Mouse (Mus musculus): ENCODE measurements around the gene Lrpprc.

- TF ChIP-seq POLR2A (IDR thresholded peaks at IDR 0.05; ENCODE audit: borderline replicate concordance, insufficient read depth, low read length), result no peak
- TF ChIP-seq CTCF (IDR thresholded peaks at IDR 0.05; ENCODE audit: borderline replicate concordance, insufficient read depth, low read depth, low read length), result no peak
Observed at GRCm38 (mm10) chr17:84790043-84790442, 546 bp downstream of the Lrpprc start.

All from cerebellum, adult 2 months (tissue).